Mouse (Mus musculus) heart, postnatal 10 days (tissue): ENCODE measurements around the gene Kif5a. TPM values are rescaled to one million over a fixed set of nuclear protein-coding genes. Genes with fewer than 3 reads are reported as not detected.

Experiments
- DNase-seq, 2 experiments: peaks; one replicate each; pipeline ENCODE4 v3.0.0; 2021
- intact Hi-C: fragments of 180-260 bp; cut with DNase I; formaldehyde crosslinking; loops from one replicate; pipeline ENCODE4 v1.15.1; 2025
- total RNA-seq, 2 experiments: library from RNA; stranded (reverse); gene quantifications; 2 replicates each; pipeline ENCODE4 v1.2.3; 2021

Kif5a gene
- total RNA-seq, 2 experiments from 2014 or later: 0.42 to 0.89 TPM

GRCm38 (mm10) chr10:127185101-127185500 is 78.0 kb downstream of the Kif5a start:
- intact Hi-C loops: no loop called here
- no peak for DNase-seq

GRCm38 (mm10) chr10:127183759-127184158 is 79.4 kb downstream of the Kif5a start:
- DNase-seq: no peak

GRCm38 (mm10) chr10:127182624-127183023 is 80.5 kb downstream of the Kif5a start:
- no peak for DNase-seq
- intact Hi-C loops: no loop called here

More at GRCm38 (mm10) chr10:127183759-127184158, 79.4 kb downstream of the Kif5a start:
- intact Hi-C loops: no loop called here

- intact Hi-C loops: loop anchor here (2.0 kb wide), 1 partner anchor 13 kb away; the partner anchor contains the start of gene Dtx3
- DNase-seq: peak in 1 of 2 experiments; percentile 38
These were observed 81.6 kb downstream of the Kif5a start for GRCm38 (mm10) chr10:127181566-127181965.

GRCm38 (mm10) chr10:127180695-127181047 is 82.5 kb downstream of the Kif5a start:
- no peak for DNase-seq
- intact Hi-C loops: loop anchor here (2.0 kb wide), 1 partner anchor 14 kb away; the partner anchor contains the start of gene Dtx3

GRCm38 (mm10) chr10:127179871-127180694 is 83.1 kb downstream of the Kif5a start, which contains the start of gene Slc26a10:
Gene Slc26a10 (minus strand): TSS chr10:127180645.
- DNase-seq: peak; percentile 37 to 45
- intact Hi-C loops: loop anchor here (2.0 to 5.0 kb wide), 2 partner anchors 15 to 32 kb away; partner anchors contain the start of genes Dtx3 and Pip4k2c

- intact Hi-C loops: loop anchor here (5.0 kb wide), 1 partner anchor 34 kb away; the partner anchor contains the start of gene Pip4k2c
These were observed 84.7 kb downstream of the Kif5a start for GRCm38 (mm10) chr10:127178286-127179027.

GRCm38 (mm10) chr10:127177719-127178118 is 85.4 kb downstream of the Kif5a start:
- intact Hi-C loops: loop anchor here (1.0 to 5.0 kb wide), 2 partner anchors 35 to 52 kb away; partner anchors contain the start of gene Pip4k2c
- DNase-seq: peak; percentile 79 to 90

More at GRCm38 (mm10) chr10:127178286-127179027, 84.7 kb downstream of the Kif5a start:
- peak in 1 of 2 experiments; percentile 23 for DNase-seq

GRCm38 (mm10) chr10:127177235-127177634 is 85.9 kb downstream of the Kif5a start:
- DNase-seq: no peak
- intact Hi-C loops: loop anchor here (1.0 to 5.0 kb wide), 2 partner anchors 35 to 52 kb away; partner anchors contain the start of gene Pip4k2c

- intact Hi-C loops: loop anchor here (1.0 to 5.0 kb wide), 2 partner anchors 36 to 53 kb away; partner anchors contain the start of gene Pip4k2c
These were observed 86.4 kb downstream of the Kif5a start for GRCm38 (mm10) chr10:127176756-127177155.

GRCm38 (mm10) chr10:127176228-127176627 is 86.9 kb downstream of the Kif5a start:
- DNase-seq: no peak
- intact Hi-C loops: loop anchor here (5.0 kb wide), 1 partner anchor 36 kb away; the partner anchor contains the start of gene Pip4k2c

More at GRCm38 (mm10) chr10:127176756-127177155, 86.4 kb downstream of the Kif5a start:
- no peak for DNase-seq

Other genes with a start within 250 kb of the Kif5a start
- gene Tsfm, start 232.5 kb downstream of the Kif5a start, total RNA-seq: 10 to 100 TPM; 53.1 to 66.2 TPM
- 1 to 10 TPM; 7.6 to 8.6 TPM for gene Mettl1, start 221.9 kb downstream of the Kif5a start, total RNA-seq
- under 1 TPM; 0.12 to 0.17 TPM for gene Eef1akmt3, start 221.8 kb downstream of the Kif5a start, total RNA-seq
- gene Cyp27b1, start 215.1 kb downstream of the Kif5a start, total RNA-seq: under 1 TPM; 0.22 to 0.29 TPM
- gene March9, start 203.2 kb downstream of the Kif5a start, total RNA-seq: 1 to 10 TPM; 1.7 to 2.9 TPM
- 100 to 1,000 TPM; 154 to 196 TPM for gene Cdk4, start 199.8 kb downstream of the Kif5a start, total RNA-seq
- gene Tspan31, start 193.1 kb downstream of the Kif5a start, total RNA-seq: 10 to 100 TPM; 50.0 to 53.8 TPM
- 1 to 10 TPM; 5.5 to 8.3 TPM for gene Agap2, start 188.1 kb downstream of the Kif5a start, total RNA-seq
- 10 to 100 TPM; 36.7 to 37.8 TPM for gene Os9, start 142.2 kb downstream of the Kif5a start, total RNA-seq
- gene B4galnt1, start 98.1 kb downstream of the Kif5a start, total RNA-seq: 1 to 10 TPM; 3.6 to 3.8 TPM
- gene Slc26a10, start 82.7 kb downstream of the Kif5a start, total RNA-seq: 10 to 100 TPM; 40.8 to 48.0 TPM
- gene Arhgef25, start 73.3 kb downstream of the Kif5a start, total RNA-seq: 10 to 100 TPM; 20.8 to 21.0 TPM
- 10 to 100 TPM; 48.4 to 52.2 TPM for gene Dtx3, start 67.6 kb downstream of the Kif5a start, total RNA-seq
- 10 to 100 TPM; 26.4 to 28.7 TPM for gene Pip4k2c, start 51.8 kb downstream of the Kif5a start, total RNA-seq
- 100 to 1,000 TPM; 166 to 167 TPM for gene Dctn2, start 3.0 kb upstream of the Kif5a start, total RNA-seq
- gene Mbd6, start 25.7 kb upstream of the Kif5a start, total RNA-seq: 10 to 100 TPM; 34.2 to 35.5 TPM
- 10 to 100 TPM; 42.0 to 43.9 TPM for gene Mars, start 48.4 kb upstream of the Kif5a start, total RNA-seq
- gene Arhgap9, start 58.6 kb upstream of the Kif5a start, total RNA-seq: 1 to 10 TPM; 3.3 to 4.1 TPM
- 1 to 10 TPM; 2.1 to 2.5 TPM for gene Gli1, start 78.6 kb upstream of the Kif5a start, total RNA-seq
- gene Inhbe, start 91.1 kb upstream of the Kif5a start, total RNA-seq: not detected
- not detected for gene Inhbc, start 107.1 kb upstream of the Kif5a start, total RNA-seq
- 100 to 1,000 TPM; 112 to 120 TPM for gene R3hdm2, start 117.0 kb upstream of the Kif5a start, total RNA-seq
- 1 to 10 TPM; 1.1 to 1.7 TPM for gene Stac3, start 238.3 kb upstream of the Kif5a start, total RNA-seq